Mouse (Mus musculus) neural tube, embryonic 14.5 days (tissue): ENCODE results near the gene Cyp3a57. TPM values are rescaled to one million over a fixed set of nuclear protein-coding genes. Genes with fewer than 3 reads are reported as not detected.
"Not testable (repeated sequence)": the region's sequence is repeated elsewhere in the genome, so short reads cannot be mapped to it uniquely, and the experiment has no call there.

Experiments used
- ATAC-seq: fragments of 200-750 bp; cut with Nextera tagmentation; 2 replicates; pipeline ENCODE4 v1.8.0; 2017; ENCODE audit warnings: low read depth, mild to moderate bottlenecking, moderate TSS enrichment, moderate library complexity
- H3K27ac ChIP-seq: fragments of 300-500 bp; sonication (generic); 2 replicates; pipeline ENCODE4 v1.5.1; 2014; ENCODE audit warnings: low read depth, mild to moderate bottlenecking, control low read depth, low read length, moderate library complexity, mixed read lengths
- H3K27me3 ChIP-seq: fragments of 300-500 bp; sonication (generic); 2 replicates; pipeline ENCODE4 v1.6.1; 2014; ENCODE audit warnings: low read length; ENCODE audit not compliant: control insufficient read depth, insufficient read depth
- H3K36me3 ChIP-seq: fragments of 300-500 bp; sonication (generic); 2 replicates; pipeline ENCODE4 v1.6.1; 2014; ENCODE audit warnings: low read length, mixed read lengths; ENCODE audit not compliant: control insufficient read depth, insufficient read depth
- H3K4me1 ChIP-seq: fragments of 300-500 bp; sonication (generic); 2 replicates; pipeline ENCODE4 v1.6.1; 2014; ENCODE audit warnings: low read length; ENCODE audit not compliant: control insufficient read depth, insufficient read depth
- H3K4me2 ChIP-seq: fragments of 300-500 bp; sonication (generic); 2 replicates; pipeline ENCODE4 v1.6.1; 2014; ENCODE audit warnings: mild to moderate bottlenecking, low read depth, low read length, control low read depth
- H3K4me3 ChIP-seq: fragments of 300-500 bp; sonication (generic); 2 replicates; pipeline ENCODE4 v1.5.1; 2014; ENCODE audit warnings: low read depth, low read length, control low read depth, mixed read lengths
- H3K9ac ChIP-seq: fragments of 300-500 bp; sonication (generic); replicated peaks from 2 replicates; pipeline ENCODE4 v1.6.1; 2014; ENCODE audit warnings: low read depth, mild to moderate bottlenecking, control low read depth, low read length, mixed read lengths
- H3K9me3 ChIP-seq: fragments of 300-500 bp; sonication (generic); 2 replicates; pipeline ENCODE4 v1.6.1; 2016; ENCODE audit warnings: low read length; ENCODE audit not compliant: control insufficient read depth
- WGBS: fragments of 180-500 bp; shearing (Covaris S2); extraction: QIAGEN DNeasy Blood & Tissue Kit; methylation state at CpG from one replicate; pipeline ENCODE4 v1.1.7; 2014; 5-methylcytosine and 5-hydroxymethylcytosine counted together
- polyA plus RNA-seq: library from polyadenylated mRNA; unstranded; fragments of >200 nt; fragmentation: Nextera tagmentation; extraction: Ambion mirVana; gene quantifications from 2 replicates; pipeline ENCODE4 v1.2.1, GENCODE M21; 2014

Gene Cyp3a57
- not detected in 2 replicates for polyA plus RNA-seq

DNA sequence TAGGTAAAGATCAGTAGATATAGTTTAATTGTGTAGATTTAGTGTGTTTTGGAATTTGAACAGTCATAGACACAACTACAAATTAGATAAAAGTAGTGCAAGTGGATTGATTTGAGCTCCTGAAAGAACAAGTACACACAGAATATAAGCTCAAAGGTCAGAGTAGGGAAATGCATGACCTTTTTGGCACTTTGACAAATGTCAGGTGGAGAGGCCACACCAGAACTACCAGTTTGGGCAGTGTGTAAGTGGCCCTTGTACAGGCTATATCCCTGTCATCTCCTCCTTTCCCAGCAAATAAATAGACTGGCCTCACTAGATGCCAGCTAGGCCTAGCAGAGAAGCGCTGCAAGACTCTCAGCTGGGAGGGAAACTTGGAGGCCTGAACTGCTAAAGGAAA is at the start of gene Cyp3a57:
Gene Cyp3a57, plus strand, starts transcription at position 339 of the 400 bp plus-strand sequence.
- WGBS: 100% methylated on average over 1 of the region's 1 CpGs
- no peak within 1 kb of the TSS for H3K9ac ChIP-seq

GRCm38 (mm10) chr5:145300469-145300868 is 44.6 kb upstream of the Cyp3a57 start:
- H3K9ac ChIP-seq: no peak overlapping the region

More for the DNA sequence above, at the start of gene Cyp3a57:
- Histone ChIP-seq H3K4me3 (no peak within 1 kb of the TSS), H3K27me3 (no peaks in the 10 kb centered on the region), H3K36me3 (no peaks in the 10 kb centered on the region), H3K27ac (no peak within 1 kb of the TSS), H3K9me3 (no peaks in the 10 kb centered on the region), H3K4me2 (no peak within 1 kb of the TSS), H3K4me1 (no peaks in the 10 kb centered on the region)
- no peak for ATAC-seq

GRCm38 (mm10) chr5:145301796-145302195 is 43.3 kb upstream of the Cyp3a57 start:
- not testable (repeated sequence) for H3K27ac ChIP-seq, H3K27me3 ChIP-seq, ATAC-seq, H3K9me3 ChIP-seq, H3K4me2 ChIP-seq, H3K4me1 ChIP-seq, H3K4me3 ChIP-seq, H3K36me3 ChIP-seq, H3K9ac ChIP-seq
- WGBS: 70% methylated on average over 4 of the region's 4 CpGs

More at GRCm38 (mm10) chr5:145300469-145300868, 44.6 kb upstream of the Cyp3a57 start:
- H3K9me3 ChIP-seq: no peaks in the 10 kb centered on the region
- no peaks in the 10 kb centered on the region for H3K27me3 ChIP-seq
- no peak overlapping the region for H3K27ac ChIP-seq
- H3K36me3 ChIP-seq: no peaks in the 10 kb centered on the region
- no peak overlapping the region for H3K4me3 ChIP-seq
- no peaks in the 10 kb centered on the region for H3K4me1 ChIP-seq
- no peak for ATAC-seq
- H3K4me2 ChIP-seq: no peak overlapping the region

DNA sequence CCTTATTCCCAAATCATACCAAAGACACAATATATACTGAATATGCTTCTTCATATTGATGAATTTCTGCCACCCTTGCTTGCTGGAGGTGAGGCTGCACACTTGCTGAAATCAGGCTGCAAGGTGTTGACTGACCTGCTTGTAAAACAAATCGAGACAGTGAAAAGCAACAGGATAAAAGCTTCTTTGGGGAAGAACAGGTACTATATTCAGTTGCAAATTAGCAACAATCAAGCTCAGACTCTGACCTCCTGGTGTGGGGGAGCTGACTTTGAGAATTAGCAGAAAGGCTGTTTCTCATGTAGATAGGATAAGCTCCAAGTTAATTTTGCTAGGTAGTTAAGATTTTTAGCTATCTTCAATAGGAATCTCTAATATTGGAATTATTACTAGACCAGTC is 42.7 kb upstream of the Cyp3a57 start:
- no peak overlapping the region for H3K9ac ChIP-seq
- no peaks in the 10 kb centered on the region for H3K36me3 ChIP-seq
- H3K27ac ChIP-seq: no peak overlapping the region
- 84% methylated on average over 1 of the region's 1 CpGs for WGBS
- no peaks in the 10 kb centered on the region for H3K9me3 ChIP-seq
- no peaks in the 10 kb centered on the region for H3K4me1 ChIP-seq
- no peak for ATAC-seq
- no peak overlapping the region for H3K4me2 ChIP-seq
- no peaks in the 10 kb centered on the region for H3K27me3 ChIP-seq
- no peak overlapping the region for H3K4me3 ChIP-seq

DNA sequence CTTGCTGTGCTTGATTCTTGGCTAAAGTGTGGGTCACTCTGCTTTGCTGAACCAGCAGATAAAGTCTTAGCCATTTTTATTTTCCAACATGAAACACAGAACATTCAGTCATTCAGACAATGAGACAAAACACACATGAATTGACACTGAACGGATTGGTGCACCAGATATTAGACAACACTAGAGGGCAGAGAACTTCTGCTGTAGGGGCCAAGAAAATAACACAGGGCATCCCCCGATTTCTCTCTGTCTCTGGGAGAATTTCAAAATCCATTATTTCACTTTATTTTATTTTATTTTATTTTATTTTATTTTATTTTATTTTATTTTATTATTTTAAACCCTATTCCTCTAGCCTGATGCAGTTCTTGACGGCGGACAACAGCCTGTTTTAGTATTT is 38.1 kb upstream of the Cyp3a57 start:
- not testable (repeated sequence) for H3K27ac ChIP-seq, ATAC-seq, H3K9me3 ChIP-seq, H3K4me1 ChIP-seq, H3K4me2 ChIP-seq, H3K9ac ChIP-seq, H3K27me3 ChIP-seq, H3K36me3 ChIP-seq, H3K4me3 ChIP-seq
- WGBS: 95% methylated on average over 4 of the region's 4 CpGs

DNA sequence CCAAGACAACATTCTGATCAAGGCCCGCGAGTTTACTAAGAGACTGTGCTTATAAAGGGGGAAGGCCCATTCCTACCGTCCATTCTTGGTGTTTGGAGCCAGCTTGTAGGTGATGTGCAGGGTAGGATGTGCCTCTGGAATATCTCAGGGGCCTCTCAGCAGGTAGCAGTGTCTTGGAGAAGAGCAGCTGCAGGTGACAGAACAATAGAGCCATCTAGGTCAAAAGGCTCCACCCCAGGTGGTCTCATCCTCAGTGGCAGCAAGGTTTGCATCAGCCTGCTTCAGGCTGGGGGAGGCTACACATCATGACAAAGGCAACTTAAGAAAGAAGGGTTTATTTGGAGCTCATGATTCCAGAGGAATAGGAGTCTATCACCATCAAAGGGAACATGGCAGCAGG is 37.3 kb upstream of the Cyp3a57 start:
- H3K4me2 ChIP-seq, H3K4me3 ChIP-seq, H3K36me3 ChIP-seq, H3K9me3 ChIP-seq, H3K4me1 ChIP-seq, ATAC-seq, H3K27ac ChIP-seq, H3K9ac ChIP-seq, H3K27me3 ChIP-seq: not testable (repeated sequence)
- 84% methylated on average over 3 of the region's 3 CpGs for WGBS

DNA sequence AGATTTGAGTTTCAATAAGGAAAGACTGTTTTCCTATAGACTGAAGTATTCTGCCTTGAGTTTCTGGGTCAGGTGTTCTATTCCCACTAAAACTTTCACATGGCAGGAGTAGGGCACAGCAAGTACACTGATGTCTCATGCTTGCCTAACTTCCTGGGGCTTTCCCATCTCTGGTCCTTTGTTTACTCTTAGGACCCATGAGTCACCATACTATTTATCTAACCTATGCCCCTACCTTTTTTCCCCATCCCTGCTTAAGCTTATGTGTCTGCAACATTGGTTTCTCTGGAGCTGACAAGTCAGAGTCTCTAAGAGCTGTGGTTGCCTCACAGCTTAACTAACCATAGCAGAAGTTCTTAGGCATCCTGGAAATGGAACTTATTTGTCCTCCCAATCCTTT is 31.2 kb upstream of the Cyp3a57 start:
- Histone ChIP-seq H3K9me3 (no peaks in the 10 kb centered on the region; the same call in 1 of the 2 replicates), H3K4me1 (no peaks in the 10 kb centered on the region), H3K36me3 (no peaks in the 10 kb centered on the region), H3K27me3 (no peaks in the 10 kb centered on the region), H3K4me2 (no peak overlapping the region), H3K9ac (no peak overlapping the region), H3K4me3 (no peak overlapping the region), H3K27ac (no peak overlapping the region)
- ATAC-seq: no peak

- no peak overlapping the region for H3K9ac ChIP-seq
- no peaks in the 10 kb centered on the region for H3K4me1 ChIP-seq
- WGBS: 100% methylated on average over 1 of the region's 1 CpGs
Observed at GRCm38 (mm10) chr5:145317141-145317540, 27.9 kb upstream of the Cyp3a57 start.

DNA sequence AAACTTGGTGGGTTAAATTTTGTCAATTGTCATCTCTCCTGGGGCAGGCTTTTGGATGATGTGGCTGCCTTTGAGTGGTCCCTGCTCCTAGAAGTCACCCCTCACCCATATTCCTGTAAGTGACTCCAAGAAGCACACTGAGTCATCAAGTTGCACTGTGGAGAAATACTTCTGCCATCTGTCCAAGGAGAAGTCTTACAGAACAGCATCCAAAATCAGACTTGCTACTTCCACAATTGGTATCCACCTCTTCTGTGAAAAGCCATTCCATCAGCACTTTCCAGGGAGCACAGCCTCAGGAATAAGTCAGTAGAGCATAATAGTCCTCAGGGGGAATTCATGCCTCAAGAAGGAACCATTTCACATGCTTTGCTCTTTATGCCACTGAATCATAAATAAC is 6.3 kb upstream of the Cyp3a57 start:
- not testable (repeated sequence) for H3K36me3 ChIP-seq, ATAC-seq, H3K27me3 ChIP-seq, H3K27ac ChIP-seq, H3K4me3 ChIP-seq, H3K9ac ChIP-seq, H3K4me2 ChIP-seq, H3K9me3 ChIP-seq, H3K4me1 ChIP-seq

More at GRCm38 (mm10) chr5:145317141-145317540, 27.9 kb upstream of the Cyp3a57 start:
- no peak overlapping the region for H3K27ac ChIP-seq
- ATAC-seq: no peak
- H3K27me3 ChIP-seq: no peaks in the 10 kb centered on the region
- H3K4me3 ChIP-seq: no peak overlapping the region
- H3K9me3 ChIP-seq: no peaks in the 10 kb centered on the region; the same call in 1 of the 2 replicates
- no peak overlapping the region for H3K4me2 ChIP-seq
- no peaks in the 10 kb centered on the region for H3K36me3 ChIP-seq

DNA sequence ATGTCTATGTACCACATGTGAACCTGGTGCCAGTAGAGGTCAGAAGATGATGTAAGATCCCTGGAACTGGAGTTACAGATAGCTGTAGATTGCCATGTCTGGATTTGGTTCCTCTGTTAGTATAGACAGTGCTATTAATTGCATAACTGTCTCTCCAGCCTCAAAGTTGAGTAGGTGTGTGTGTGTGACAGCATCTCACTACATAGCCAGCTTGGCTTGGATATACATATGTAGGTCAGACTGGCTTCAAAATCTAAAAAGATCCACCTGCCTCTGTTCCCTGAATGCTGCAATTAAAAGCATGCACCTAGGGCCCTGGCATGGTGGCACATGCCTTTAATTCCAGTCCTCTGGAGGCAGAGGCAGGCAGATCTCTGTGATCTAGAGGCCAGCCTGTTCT is 4.6 kb downstream of the Cyp3a57 start:
- peaks cover 2% of the 10 kb centered on the region; the same call in 1 of the 2 replicates for H3K9me3 ChIP-seq
- H3K4me1 ChIP-seq: no peaks in the 10 kb centered on the region
- no peaks in the 10 kb centered on the region for H3K36me3 ChIP-seq
- no peak for ATAC-seq
- no peak overlapping the region for H3K4me3 ChIP-seq
- H3K9ac ChIP-seq: no peak overlapping the region
- no peak overlapping the region for H3K27ac ChIP-seq
- H3K4me2 ChIP-seq: no peak overlapping the region
- no peaks in the 10 kb centered on the region for H3K27me3 ChIP-seq
